Mouse (Mus musculus): ENCODE measurements around the gene Pdia4. TPM values are rescaled to one million over a fixed set of nuclear protein-coding genes. Genes with fewer than 3 reads are reported as not detected.

The Pdia4 gene
- total and polyA plus RNA-seq, 3 experiments = 91.4 to 112 TPM; not detected in 1

DNA sequence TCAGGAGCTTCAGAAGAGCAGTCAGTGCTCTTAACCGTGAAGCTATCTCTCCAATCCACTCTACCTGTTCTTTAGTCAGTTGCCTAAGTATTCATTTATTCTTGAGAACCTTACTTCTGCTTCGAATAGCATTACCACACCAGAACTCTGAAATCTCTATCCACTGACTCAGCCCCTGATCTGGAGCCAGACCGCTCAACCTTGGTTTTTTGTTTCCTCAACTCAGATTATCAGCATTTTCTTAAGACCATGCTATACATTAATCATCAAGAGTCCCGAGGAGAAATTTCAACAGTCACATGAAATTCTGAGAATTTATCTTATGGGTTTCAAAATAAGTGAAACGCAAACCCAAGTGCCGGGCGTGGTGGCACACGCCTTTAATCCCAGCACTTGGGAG, 5.5 kb upstream of the Pdia4 start:
- H3K36me3 ChIP-seq (ENCODE audit: control insufficient read depth in 1 of 2, insufficient read depth in 2 of 2, low read length in 2 of 2) = peaks cover 0 to 16% of the 10 kb centered on the region in 2 experiments; a peak in 2 of 4 replicates
- H3K4me1 ChIP-seq (ENCODE audit: control insufficient read depth in 1 of 2, insufficient read depth in 2 of 2, low read length in 2 of 2) = no peaks in the 10 kb centered on the region; a peak in 2 of 4 replicates

DNA sequence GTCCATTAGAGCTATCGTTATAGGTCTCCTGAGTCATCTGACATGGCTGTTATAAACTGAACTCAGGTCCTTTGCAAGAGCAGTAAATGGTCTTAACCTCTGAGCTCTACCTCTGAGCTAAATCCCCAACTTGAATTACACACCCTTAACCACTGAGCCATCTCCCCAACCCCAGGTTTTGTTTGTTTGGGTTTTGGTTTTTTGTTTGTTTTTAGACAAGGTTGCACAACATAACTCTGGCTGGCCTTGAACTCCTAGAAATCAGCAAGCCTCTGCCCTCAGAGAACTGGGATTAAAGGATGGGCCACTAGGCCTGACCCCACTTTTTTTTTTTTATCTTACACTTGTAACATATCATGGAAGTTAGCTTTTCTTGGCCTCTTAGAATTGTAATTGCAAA, 2.9 kb upstream of the Pdia4 start:
- peaks cover 0 to 25% of the 10 kb centered on the region in 2 experiments; a peak in 2 of 4 replicates for H3K36me3 ChIP-seq (ENCODE audit: control insufficient read depth in 1 of 2, insufficient read depth in 2 of 2, low read length in 2 of 2)
- H3K27ac ChIP-seq (ENCODE audit: control insufficient read depth, low read depth, low read length) = no peak overlapping the region
- TF ChIP-seq EP300 (IDR thresholded peaks at IDR 0.05; ENCODE audit: low read depth in 1 of 2, low read length in 2 of 2) (no peak), MYB (IDR thresholded peaks at IDR 0.05; ENCODE audit: low read depth, low read length) (no peak), MEF2A (IDR thresholded peaks at IDR 0.05; ENCODE audit: extremely low read depth, insufficient replicate concordance, low read depth, low read length, poor library complexity, severe bottlenecking) (no peak), POLR2AphosphoS2 (IDR thresholded peaks at IDR 0.05; ENCODE audit: low read length) (no peak), CHD2 (IDR thresholded peaks at IDR 0.05; ENCODE audit: low read length) (no peak), POLR2A (IDR thresholded peaks at IDR 0.05; ENCODE audit: control insufficient read depth in 1 of 2, insufficient read depth in 1 of 2, low read depth in 1 of 2, low read length in 2 of 2, poor library complexity in 1 of 2) (no peak), E2F4 (IDR thresholded peaks at IDR 0.05; ENCODE audit: borderline replicate concordance, low read depth, low read length) (no peak), SIN3A (IDR thresholded peaks at IDR 0.05; ENCODE audit: low read length) (no peak), MAZ (IDR thresholded peaks at IDR 0.05; ENCODE audit: low read depth, low read length) (no peak), SMC3 (IDR thresholded peaks at IDR 0.05; ENCODE audit: low read depth, low read length) (no peak), POLR2AphosphoS5 (IDR thresholded peaks at IDR 0.05; ENCODE audit: borderline replicate concordance, low read depth, low read length) (no peak), TBP (IDR thresholded peaks at IDR 0.05; ENCODE audit: low read depth, low read length) (no peak), JUND (IDR thresholded peaks at IDR 0.05; ENCODE audit: low read depth, low read length) (no peak), ZNF384 (IDR thresholded peaks at IDR 0.05; ENCODE audit: low read depth, low read length) (no peak), MYC (IDR thresholded peaks at IDR 0.05; ENCODE audit: low read depth, low read length) (no peak), TCF12 (IDR thresholded peaks at IDR 0.05; ENCODE audit: low read depth, low read length) (no peak), RCOR1 (IDR thresholded peaks at IDR 0.05; ENCODE audit: low read depth, low read length) (no peak), USF1 (IDR thresholded peaks at IDR 0.05; ENCODE audit: low read depth, low read length) (no peak), MXI1 (IDR thresholded peaks at IDR 0.05; ENCODE audit: low read depth, low read length) (no peak)
- no peak overlapping the region for H3K4me3 ChIP-seq (ENCODE audit: control insufficient read depth in 1 of 2, insufficient read depth in 1 of 2, low read depth in 2 of 2, low read length in 2 of 2)
- peaks cover 16% of the 10 kb centered on the region for H3K79me2 ChIP-seq (ENCODE audit: control insufficient read depth, insufficient read depth, low read length, poor library complexity)
- H3K27me3 ChIP-seq (ENCODE audit: control insufficient read depth in 1 of 2, insufficient read depth in 2 of 2, low read length in 2 of 2) = no peaks in the 10 kb centered on the region
- DNase-seq (ENCODE audit: low read depth, low spot score) = no peak
- no peaks in the 10 kb centered on the region for H3K9me3 ChIP-seq (replicated peaks; ENCODE audit: insufficient read depth, low read length)
- peaks cover 0 to 8% of the 10 kb centered on the region in 2 experiments for H3K4me1 ChIP-seq (ENCODE audit: control insufficient read depth in 1 of 2, insufficient read depth in 2 of 2, low read length in 2 of 2)
- no peak overlapping the region for H3K9ac ChIP-seq (ENCODE audit: control insufficient read depth, low read depth, low read length, poor library complexity, severe bottlenecking)

More for the DNA sequence above, 5.5 kb upstream of the Pdia4 start:
- H3K9me3 ChIP-seq (replicated peaks; ENCODE audit: insufficient read depth, low read length) = no peaks in the 10 kb centered on the region
- DNase-seq (ENCODE audit: low read depth, low spot score) = peak; percentile 68
- H3K27ac ChIP-seq (ENCODE audit: control insufficient read depth, low read depth, low read length) = no peak overlapping the region
- no peaks in the 10 kb centered on the region for H3K27me3 ChIP-seq (ENCODE audit: control insufficient read depth in 1 of 2, insufficient read depth in 2 of 2, low read length in 2 of 2)
- no peak overlapping the region for H3K9ac ChIP-seq (ENCODE audit: control insufficient read depth, low read depth, low read length, poor library complexity, severe bottlenecking)
- no peak overlapping the region for H3K4me3 ChIP-seq (ENCODE audit: control insufficient read depth in 1 of 2, insufficient read depth in 1 of 2, low read depth in 2 of 2, low read length in 2 of 2)
- TF ChIP-seq ZNF384 (IDR thresholded peaks at IDR 0.05; ENCODE audit: low read depth, low read length) (no peak), GATA1 (IDR thresholded peaks at IDR 0.05; ENCODE audit: low read depth, low read length) (0 out of 2 replicates have a peak, but pooled peaks have one; percentile 12), HCFC1 (IDR thresholded peaks at IDR 0.05; ENCODE audit: low read depth, low read length) (no peak), MAFK (IDR thresholded peaks at IDR 0.05; ENCODE audit: borderline replicate concordance, low read depth, low read length) (no peak), E2F4 (IDR thresholded peaks at IDR 0.05; ENCODE audit: borderline replicate concordance, low read depth, low read length) (no peak), EP300 (IDR thresholded peaks at IDR 0.05; ENCODE audit: low read depth in 1 of 2, low read length in 2 of 2) (peak in 1 of 2 experiments; percentile 4; a peak in 1 of 4 replicates), USF1 (IDR thresholded peaks at IDR 0.05; ENCODE audit: low read depth, low read length) (no peak), SMC3 (IDR thresholded peaks at IDR 0.05; ENCODE audit: low read depth, low read length) (no peak), MEF2A (IDR thresholded peaks at IDR 0.05; ENCODE audit: extremely low read depth, insufficient replicate concordance, low read depth, low read length, poor library complexity, severe bottlenecking) (no peak), RAD21 (IDR thresholded peaks at IDR 0.05; ENCODE audit: low read depth, low read length) (no peak), TCF12 (IDR thresholded peaks at IDR 0.05; ENCODE audit: low read depth, low read length) (no peak), RCOR1 (IDR thresholded peaks at IDR 0.05; ENCODE audit: low read depth, low read length) (0 out of 2 replicates have a peak, but pooled peaks have one; percentile 38), TBP (IDR thresholded peaks at IDR 0.05; ENCODE audit: low read depth, low read length) (peak; percentile 81), ETS1 (IDR thresholded peaks at IDR 0.05; ENCODE audit: low read depth, low read length) (no peak), MYC (IDR thresholded peaks at IDR 0.05; ENCODE audit: low read depth, low read length) (no peak), GABPA (IDR thresholded peaks at IDR 0.05; ENCODE audit: low read depth, low read length) (no peak), CHD1 (IDR thresholded peaks at IDR 0.05; ENCODE audit: low read depth, low read length) (no peak)
- no peaks in the 10 kb centered on the region for H3K79me2 ChIP-seq (ENCODE audit: control insufficient read depth, insufficient read depth, low read length, poor library complexity)
